Mouse (Mus musculus): ENCODE results near the gene Rfx2. TPM values are rescaled to one million over a fixed set of nuclear protein-coding genes. Genes with fewer than 3 reads are reported as not detected.

Gene Rfx2
- polyA plus RNA-seq, 1 experiment from 2014 or later, result 12.6 TPM

DNA sequence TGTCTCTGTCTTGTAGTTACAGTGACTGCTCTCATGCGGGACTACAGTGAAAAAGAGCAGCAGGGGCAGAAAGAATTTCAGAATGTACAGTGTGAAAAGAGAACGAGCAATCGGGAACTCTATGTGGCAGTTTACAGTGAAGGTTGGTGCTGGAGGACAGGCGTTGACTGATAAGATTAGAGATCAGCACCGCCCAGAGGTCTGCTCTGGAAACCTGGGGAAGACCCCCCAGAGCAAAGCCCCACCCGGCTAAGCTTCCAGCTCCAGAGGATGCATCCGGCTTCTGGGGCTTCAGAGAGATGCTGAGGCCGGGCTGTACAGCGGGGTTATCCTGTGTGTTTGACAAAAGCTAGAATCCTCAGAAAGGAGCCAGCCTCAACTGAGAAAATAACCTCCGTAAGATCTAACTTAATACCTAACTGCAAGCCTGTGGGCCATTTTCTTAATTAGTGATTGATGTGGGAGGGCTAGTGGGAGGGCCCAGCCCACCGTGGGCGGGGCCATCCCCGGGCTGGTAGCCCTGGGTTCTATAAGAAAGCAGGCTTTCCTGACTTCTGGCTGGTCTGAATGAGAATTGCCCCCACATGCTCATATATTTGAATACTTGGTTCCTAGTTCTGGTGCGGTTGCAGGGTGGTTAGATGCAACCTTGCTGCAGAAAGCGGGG is 39.6 kb upstream of the Rfx2 start:
- no peak overlapping the region for H3K4me3 ChIP-seq (ENCODE audit: low read depth, low read length)
- no peak overlapping the region for H3K4me2 ChIP-seq (ENCODE audit: low read depth, low read length)
- ATAC-seq (ENCODE audit: low read depth), result no peak
- no peaks in the 10 kb centered on the region for H3K27me3 ChIP-seq (ENCODE audit: control insufficient read depth, insufficient read depth, low read depth, low read length)
- H3K36me3 ChIP-seq (ENCODE audit: control insufficient read depth, insufficient read depth), result no peaks in the 10 kb centered on the region
- H3K27ac ChIP-seq (ENCODE audit: low read length), result no peak overlapping the region
- no peaks in the 10 kb centered on the region for H3K4me1 ChIP-seq (ENCODE audit: control insufficient read depth, low read depth, low read length)
- H3K9ac ChIP-seq (ENCODE audit: low read depth, low read length), result no peak overlapping the region
- 47% methylated on average over 15 of the region's 15 CpGs for WGBS (ENCODE audit: insufficient replicate concordance)
- H3K9me3 ChIP-seq (replicated peaks; ENCODE audit: control insufficient read depth, low read length), result no peaks in the 10 kb centered on the region; the same call in 1 of the 2 replicates

GRCm38 (mm10) chr17:56869481-56869977 is 38.7 kb upstream of the Rfx2 start:
- 83% methylated on average over 9 of the region's 9 CpGs for WGBS (ENCODE audit: insufficient replicate concordance)
- Histone ChIP-seq H3K27me3 (ENCODE audit: control insufficient read depth, insufficient read depth, low read depth, low read length) (no peaks in the 10 kb centered on the region), H3K9ac (ENCODE audit: low read depth, low read length) (no peak overlapping the region), H3K4me1 (ENCODE audit: control insufficient read depth, low read depth, low read length) (no peaks in the 10 kb centered on the region), H3K36me3 (ENCODE audit: control insufficient read depth, insufficient read depth) (no peaks in the 10 kb centered on the region), H3K4me2 (ENCODE audit: low read depth, low read length) (no peak overlapping the region), H3K27ac (ENCODE audit: low read length) (no peak overlapping the region), H3K4me3 (ENCODE audit: low read depth, low read length) (no peak overlapping the region), H3K9me3 (replicated peaks; ENCODE audit: control insufficient read depth, low read length) (no peaks in the 10 kb centered on the region; the same call in 1 of the 2 replicates)
- no peak for ATAC-seq (ENCODE audit: low read depth)

DNA sequence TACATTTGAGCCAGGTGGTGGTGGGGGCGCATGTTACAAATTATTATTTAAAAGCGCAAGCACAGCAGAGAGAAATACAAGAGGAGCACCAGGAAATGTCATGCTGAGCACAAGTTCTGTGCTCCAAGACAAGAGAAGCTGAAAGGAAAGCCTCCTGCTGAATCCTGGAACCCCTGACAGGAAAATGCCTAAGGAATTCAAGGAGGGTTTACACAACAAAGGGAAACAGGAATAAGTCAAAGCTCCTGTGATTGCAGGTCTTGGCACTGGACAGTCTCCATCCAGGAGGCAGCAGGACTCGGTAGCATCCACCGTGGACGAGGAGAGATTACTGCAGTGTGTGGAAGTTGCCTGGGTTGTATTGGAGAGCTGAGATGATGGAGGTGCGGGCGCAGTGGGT is 35.3 kb upstream of the Rfx2 start:
- Histone ChIP-seq H3K4me1 (ENCODE audit: control insufficient read depth, low read depth, low read length) (no peaks in the 10 kb centered on the region; the same call in 1 of the 2 replicates), H3K4me3 (ENCODE audit: low read depth, low read length) (no peak overlapping the region), H3K4me2 (ENCODE audit: low read depth, low read length) (no peak overlapping the region), H3K27ac (ENCODE audit: low read length) (no peak overlapping the region), H3K36me3 (ENCODE audit: control insufficient read depth, insufficient read depth) (no peaks in the 10 kb centered on the region), H3K27me3 (ENCODE audit: control insufficient read depth, insufficient read depth, low read depth, low read length) (no peaks in the 10 kb centered on the region), H3K9ac (ENCODE audit: low read depth, low read length) (no peak overlapping the region), H3K9me3 (replicated peaks; ENCODE audit: control insufficient read depth, low read length) (no peaks in the 10 kb centered on the region; the same call in 1 of the 2 replicates)
- 82% methylated on average over 7 of the region's 7 CpGs for WGBS (ENCODE audit: insufficient replicate concordance)
- ATAC-seq (ENCODE audit: low read depth), result no peak

GRCm38 (mm10) chr17:56861197-56861596 is 30.4 kb upstream of the Rfx2 start:
- no peaks in the 10 kb centered on the region for H3K36me3 ChIP-seq (ENCODE audit: control insufficient read depth, insufficient read depth)
- H3K9ac ChIP-seq (ENCODE audit: low read depth, low read length), result no peak overlapping the region
- no peaks in the 10 kb centered on the region for H3K27me3 ChIP-seq (ENCODE audit: control insufficient read depth, insufficient read depth, low read depth, low read length)
- WGBS (ENCODE audit: insufficient replicate concordance), result 5% methylated on average over 3 of the region's 3 CpGs
- ATAC-seq (ENCODE audit: low read depth), result peak; percentile 60
- H3K9me3 ChIP-seq (replicated peaks; ENCODE audit: control insufficient read depth, low read length), result no peaks in the 10 kb centered on the region; the same call in 1 of the 2 replicates
- no peak overlapping the region for H3K4me2 ChIP-seq (ENCODE audit: low read depth, low read length)
- H3K4me1 ChIP-seq (ENCODE audit: control insufficient read depth, low read depth, low read length), result no peaks in the 10 kb centered on the region; the same call in 1 of the 2 replicates
- no peak overlapping the region for H3K27ac ChIP-seq (ENCODE audit: low read length)
- H3K4me3 ChIP-seq (ENCODE audit: low read depth, low read length), result no peak overlapping the region

DNA sequence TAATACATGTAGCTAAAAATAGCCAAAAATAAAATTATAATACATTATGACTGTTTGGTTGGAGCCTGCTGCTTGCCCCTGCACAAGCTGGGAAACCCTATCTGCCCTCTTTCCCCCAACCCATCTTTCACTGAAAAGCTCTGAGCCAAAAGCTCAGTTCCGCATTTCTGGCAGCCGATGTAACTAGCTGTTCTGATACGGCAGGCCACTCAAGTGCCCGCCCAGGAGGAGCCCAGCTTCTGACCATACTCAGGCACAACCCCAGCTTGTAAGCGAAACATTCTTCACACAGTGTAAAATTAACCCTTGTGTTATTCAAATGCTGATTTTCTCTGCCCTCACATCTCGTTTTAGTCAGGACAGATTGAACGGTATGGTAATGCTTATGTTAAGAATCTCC is 28.1 kb upstream of the Rfx2 start:
- no peak overlapping the region for H3K27ac ChIP-seq (ENCODE audit: low read length)
- WGBS (ENCODE audit: insufficient replicate concordance), result 39% methylated on average over 7 of the region's 7 CpGs
- ATAC-seq (ENCODE audit: low read depth), result no peak

DNA sequence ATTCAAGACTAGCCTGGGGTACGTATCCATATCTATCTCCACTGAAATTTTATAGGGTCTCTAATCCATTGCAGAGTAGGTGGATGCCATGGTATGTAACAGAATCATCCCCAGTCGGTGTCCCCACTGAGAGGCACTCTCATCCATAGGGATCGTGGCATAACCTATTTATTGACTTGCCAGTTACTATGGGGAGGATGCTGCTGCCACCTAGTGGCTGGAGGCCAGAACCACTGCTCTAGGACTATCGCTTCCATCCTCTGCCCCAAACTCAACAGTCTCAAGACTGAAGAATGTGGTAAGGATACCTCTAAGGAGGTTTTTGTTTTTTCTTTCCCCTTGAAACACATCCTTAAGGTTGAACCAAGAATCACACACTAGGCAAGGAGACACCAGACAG is 27.4 kb upstream of the Rfx2 start:
- H3K4me2 ChIP-seq (ENCODE audit: low read depth, low read length), result no peak overlapping the region
- H3K27me3 ChIP-seq (ENCODE audit: control insufficient read depth, insufficient read depth, low read depth, low read length), result no peaks in the 10 kb centered on the region
- H3K27ac ChIP-seq (ENCODE audit: low read length), result no peak overlapping the region
- no peak overlapping the region for H3K4me3 ChIP-seq (ENCODE audit: low read depth, low read length)
- no peaks in the 10 kb centered on the region for H3K36me3 ChIP-seq (ENCODE audit: control insufficient read depth, insufficient read depth)
- no peaks in the 10 kb centered on the region; the same call in 1 of the 2 replicates for H3K4me1 ChIP-seq (ENCODE audit: control insufficient read depth, low read depth, low read length)
- H3K9me3 ChIP-seq (replicated peaks; ENCODE audit: control insufficient read depth, low read length), result no peaks in the 10 kb centered on the region
- no peak for ATAC-seq (ENCODE audit: low read depth)
- no peak overlapping the region for H3K9ac ChIP-seq (ENCODE audit: low read depth, low read length)
- 49% methylated on average over 4 of the region's 4 CpGs for WGBS (ENCODE audit: insufficient replicate concordance)

More for the DNA sequence above, 28.1 kb upstream of the Rfx2 start:
- no peaks in the 10 kb centered on the region for H3K9me3 ChIP-seq (replicated peaks; ENCODE audit: control insufficient read depth, low read length)
- no peaks in the 10 kb centered on the region; the same call in 1 of the 2 replicates for H3K4me1 ChIP-seq (ENCODE audit: control insufficient read depth, low read depth, low read length)
- no peak overlapping the region for H3K9ac ChIP-seq (ENCODE audit: low read depth, low read length)
- no peaks in the 10 kb centered on the region for H3K27me3 ChIP-seq (ENCODE audit: control insufficient read depth, insufficient read depth, low read depth, low read length)
- H3K4me2 ChIP-seq (ENCODE audit: low read depth, low read length), result no peak overlapping the region
- no peak overlapping the region for H3K4me3 ChIP-seq (ENCODE audit: low read depth, low read length)
- H3K36me3 ChIP-seq (ENCODE audit: control insufficient read depth, insufficient read depth), result no peaks in the 10 kb centered on the region

GRCm38 (mm10) chr17:56855421-56855820 is 24.6 kb upstream of the Rfx2 start:
- H3K9me3 ChIP-seq (replicated peaks; ENCODE audit: control insufficient read depth, low read length), result no peaks in the 10 kb centered on the region
- H3K36me3 ChIP-seq (ENCODE audit: control insufficient read depth, insufficient read depth), result no peaks in the 10 kb centered on the region
- H3K27me3 ChIP-seq (ENCODE audit: control insufficient read depth, insufficient read depth, low read depth, low read length), result no peaks in the 10 kb centered on the region
- 32% methylated on average over 3 of the region's 3 CpGs for WGBS (ENCODE audit: insufficient replicate concordance)
- no peak overlapping the region for H3K9ac ChIP-seq (ENCODE audit: low read depth, low read length)
- no peak for ATAC-seq (ENCODE audit: low read depth)
- H3K4me3 ChIP-seq (ENCODE audit: low read depth, low read length), result no peak overlapping the region
- no peak overlapping the region for H3K4me2 ChIP-seq (ENCODE audit: low read depth, low read length)
- no peak overlapping the region for H3K27ac ChIP-seq (ENCODE audit: low read length)
- H3K4me1 ChIP-seq (ENCODE audit: control insufficient read depth, low read depth, low read length), result no peaks in the 10 kb centered on the region

- Histone ChIP-seq H3K4me3 (ENCODE audit: low read depth, low read length) (no peak overlapping the region), H3K4me1 (ENCODE audit: control insufficient read depth, low read depth, low read length) (no peaks in the 10 kb centered on the region), H3K36me3 (ENCODE audit: control insufficient read depth, insufficient read depth) (no peaks in the 10 kb centered on the region), H3K27ac (ENCODE audit: low read length) (no peak overlapping the region), H3K9me3 (replicated peaks; ENCODE audit: control insufficient read depth, low read length) (no peaks in the 10 kb centered on the region), H3K27me3 (ENCODE audit: control insufficient read depth, insufficient read depth, low read depth, low read length) (no peaks in the 10 kb centered on the region), H3K4me2 (ENCODE audit: low read depth, low read length) (no peak overlapping the region), H3K9ac (ENCODE audit: low read depth, low read length) (no peak overlapping the region)
- WGBS (ENCODE audit: insufficient replicate concordance), result 59% methylated on average over 3 of the region's 3 CpGs
- ATAC-seq (ENCODE audit: low read depth), result no peak
Observed at GRCm38 (mm10) chr17:56851167-56851566, 20.4 kb upstream of the Rfx2 start.

- Histone ChIP-seq H3K9ac (ENCODE audit: low read depth, low read length) (no peak overlapping the region), H3K27ac (ENCODE audit: low read length) (no peak overlapping the region), H3K9me3 (replicated peaks; ENCODE audit: control insufficient read depth, low read length) (no peaks in the 10 kb centered on the region), H3K36me3 (ENCODE audit: control insufficient read depth, insufficient read depth) (no peaks in the 10 kb centered on the region), H3K4me1 (ENCODE audit: control insufficient read depth, low read depth, low read length) (no peaks in the 10 kb centered on the region), H3K4me2 (ENCODE audit: low read depth, low read length) (no peak overlapping the region), H3K27me3 (ENCODE audit: control insufficient read depth, insufficient read depth, low read depth, low read length) (no peaks in the 10 kb centered on the region), H3K4me3 (ENCODE audit: low read depth, low read length) (no peak overlapping the region)
- no peak for ATAC-seq (ENCODE audit: low read depth)
- 79% methylated on average over 13 of the region's 13 CpGs for WGBS (ENCODE audit: insufficient replicate concordance)
Observed at GRCm38 (mm10) chr17:56849710-56850109, 18.9 kb upstream of the Rfx2 start.
